Mouse (Mus musculus) lung, adult 2 months (tissue): Measurements from ENCODE around the gene Ebf1.

ENCODE experiments used
- CTCF ChIP-seq: fragments of 200-500 bp; IDR thresholded peaks from 2 replicates; pipeline ENCODE4 v1.5.1; 2011; ENCODE audit warnings: mild to moderate bottlenecking, low read length, control low read depth; ENCODE audit not compliant: insufficient read depth
- POLR2A ChIP-seq: fragments of 200-500 bp; IDR thresholded peaks from 2 replicates; pipeline ENCODE4 v1.6.1; 2011; ENCODE audit warnings: low read depth, mild to moderate bottlenecking, control low read depth, low read length, borderline replicate concordance; ENCODE audit errors: extremely low read depth

DNA sequence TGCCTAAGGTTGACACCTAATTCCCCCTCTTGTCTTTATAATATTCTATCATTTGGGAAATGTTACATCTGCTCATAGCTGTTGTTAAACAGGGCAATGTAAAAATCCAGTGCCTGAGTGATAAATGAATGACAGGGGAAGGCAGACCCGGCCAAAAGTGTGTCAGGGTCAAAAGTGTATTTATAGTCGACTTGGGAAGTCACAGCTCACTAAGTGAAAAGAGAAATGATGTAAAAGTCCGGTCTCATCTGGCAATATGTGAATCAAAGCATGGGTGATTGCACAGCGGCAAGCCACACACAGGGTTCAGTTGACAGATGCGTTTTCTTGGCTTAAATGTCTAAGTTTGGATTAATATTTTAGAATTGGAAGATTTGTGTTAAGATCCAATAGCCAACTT is 151.2 kb downstream of the Ebf1 start:
- TF ChIP-seq CTCF (no peak), POLR2A (no peak)
